Mouse (Mus musculus): ENCODE results near the gene Mfap3.

Gene Mfap3

GRCm38 (mm10) chr11:57518091-57518750 is at the start of gene Mfap3, which contains the start of gene Fam114a2:
Gene Mfap3 (plus strand): TSS chr11:57518664.
Gene Fam114a2 (minus strand): TSS chr11:57518617.
- DNase-seq (ENCODE audit: low read depth, low spot score): peak; percentile 89

- no peak for DNase-seq (ENCODE audit: low read depth, low spot score)
These were observed 49.8 kb upstream of the Mfap3 start for GRCm38 (mm10) chr11:57468706-57469105.

GRCm38 (mm10) chr11:57470056-57470455 is 48.4 kb upstream of the Mfap3 start:
- no peak for DNase-seq (ENCODE audit: low read depth, low spot score)

GRCm38 (mm10) chr11:57470979-57471378 is 47.5 kb upstream of the Mfap3 start:
- no peak for DNase-seq (ENCODE audit: low read depth, low spot score)

- DNase-seq (ENCODE audit: low read depth, low spot score): no peak
These were observed 44.0 kb upstream of the Mfap3 start for GRCm38 (mm10) chr11:57474296-57474941.

- no peak for DNase-seq (ENCODE audit: low read depth, low spot score)
These were observed 43.3 kb upstream of the Mfap3 start for GRCm38 (mm10) chr11:57475119-57475518.

- DNase-seq (ENCODE audit: low read depth, low spot score): no peak
These were observed 40.4 kb upstream of the Mfap3 start for GRCm38 (mm10) chr11:57478077-57478476.

- no peak for DNase-seq (ENCODE audit: low read depth, low spot score)
These were observed 30.0 kb upstream of the Mfap3 start for GRCm38 (mm10) chr11:57488436-57488835.

- no peak for DNase-seq (ENCODE audit: low read depth, low spot score)
These were observed 21.9 kb upstream of the Mfap3 start for GRCm38 (mm10) chr11:57496462-57497039.

GRCm38 (mm10) chr11:57497701-57498100 is 20.8 kb upstream of the Mfap3 start:
- peak; percentile 54 for DNase-seq (ENCODE audit: low read depth, low spot score)

GRCm38 (mm10) chr11:57498215-57498614 is 20.2 kb upstream of the Mfap3 start:
- DNase-seq (ENCODE audit: low read depth, low spot score): no peak

- no peak for DNase-seq (ENCODE audit: low read depth, low spot score)
These were observed 15.3 kb upstream of the Mfap3 start for GRCm38 (mm10) chr11:57503155-57503554.

- DNase-seq (ENCODE audit: low read depth, low spot score): no peak
These were observed 11.6 kb upstream of the Mfap3 start for GRCm38 (mm10) chr11:57506899-57507298.

- DNase-seq (ENCODE audit: low read depth, low spot score): no peak
These were observed 3.2 kb upstream of the Mfap3 start for GRCm38 (mm10) chr11:57515218-57515617.

- DNase-seq (ENCODE audit: low read depth, low spot score): no peak
These were observed 1.5 kb upstream of the Mfap3 start for GRCm38 (mm10) chr11:57516946-57517441.

GRCm38 (mm10) chr11:57518751-57519148 is 286 bp downstream of the Mfap3 start:
- DNase-seq (ENCODE audit: low read depth, low spot score): no peak

GRCm38 (mm10) chr11:57519304-57519703 is 840 bp downstream of the Mfap3 start:
- no peak for DNase-seq (ENCODE audit: low read depth, low spot score)

- DNase-seq (ENCODE audit: low read depth, low spot score): no peak
These were observed 2.7 kb downstream of the Mfap3 start for GRCm38 (mm10) chr11:57521206-57521605.

- no peak for DNase-seq (ENCODE audit: low read depth, low spot score)
These were observed 3.6 kb downstream of the Mfap3 start for GRCm38 (mm10) chr11:57522046-57522445.

- DNase-seq (ENCODE audit: low read depth, low spot score): no peak
These were observed 5.0 kb downstream of the Mfap3 start for GRCm38 (mm10) chr11:57523418-57523817.

GRCm38 (mm10) chr11:57524597-57524996 is 6.1 kb downstream of the Mfap3 start:
- DNase-seq (ENCODE audit: low read depth, low spot score): no peak

GRCm38 (mm10) chr11:57525900-57526299 is 7.4 kb downstream of the Mfap3 start:
- DNase-seq (ENCODE audit: low read depth, low spot score): no peak

- DNase-seq (ENCODE audit: low read depth, low spot score): no peak
These were observed 9.0 kb downstream of the Mfap3 start for GRCm38 (mm10) chr11:57527506-57527905.

Measured in WW6 (cell line).